Mouse (Mus musculus): ENCODE data around the gene Gm10985. TPM values are rescaled to one million over a fixed set of nuclear protein-coding genes. Genes with fewer than 3 reads are reported as not detected.

Gene Gm10985
- polyA plus RNA-seq (2015; fragmentation: Nextera tagmentation; extraction: Ambion mirVana) = not detected in 2 replicates

DNA sequence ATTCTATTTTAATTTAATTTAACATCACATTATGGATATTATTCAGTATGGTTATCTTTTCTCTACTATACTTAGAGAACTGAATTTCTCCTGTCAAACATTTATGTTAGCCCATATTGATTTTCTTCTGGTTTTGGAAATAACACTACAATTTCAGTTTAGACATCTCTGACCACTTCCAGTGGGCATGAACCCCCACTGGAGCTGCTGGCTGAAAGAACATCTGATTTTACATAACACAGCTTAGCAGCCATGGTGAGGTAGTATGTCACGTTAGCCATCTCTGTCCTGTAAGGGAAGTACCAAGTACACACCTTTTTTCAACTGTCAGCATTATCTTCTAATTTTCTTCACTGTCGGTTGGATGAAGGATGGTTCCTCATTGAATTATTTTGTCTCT is at the start of gene Gm10985:
Gene Gm10985, plus strand, starts transcription at position 301 of the 400 bp plus-strand sequence.
- ATAC-seq = no peak
- Histone ChIP-seq H3K27me3 (ENCODE audit: control insufficient read depth, insufficient read depth, low read depth, low read length) (no peaks in the 10 kb centered on the region), H3K9me3 (replicated peaks; ENCODE audit: control insufficient read depth, low read length, poor library complexity, severe bottlenecking) (no peaks in the 10 kb centered on the region), H3K27ac (ENCODE audit: low read length) (no peak within 1 kb of the TSS), H3K36me3 (ENCODE audit: control insufficient read depth, insufficient read depth, low read length) (no peaks in the 10 kb centered on the region), H3K4me1 (ENCODE audit: control insufficient read depth, insufficient read depth, low read length) (no peaks in the 10 kb centered on the region), H3K4me2 (ENCODE audit: low read length) (no peak within 1 kb of the TSS), H3K9ac (ENCODE audit: low read depth, low read length) (no peak within 1 kb of the TSS), H3K4me3 (ENCODE audit: low read depth, low read length) (no peak within 1 kb of the TSS)
- 82% methylated on average over 2 of the region's 2 CpGs for WGBS

DNA sequence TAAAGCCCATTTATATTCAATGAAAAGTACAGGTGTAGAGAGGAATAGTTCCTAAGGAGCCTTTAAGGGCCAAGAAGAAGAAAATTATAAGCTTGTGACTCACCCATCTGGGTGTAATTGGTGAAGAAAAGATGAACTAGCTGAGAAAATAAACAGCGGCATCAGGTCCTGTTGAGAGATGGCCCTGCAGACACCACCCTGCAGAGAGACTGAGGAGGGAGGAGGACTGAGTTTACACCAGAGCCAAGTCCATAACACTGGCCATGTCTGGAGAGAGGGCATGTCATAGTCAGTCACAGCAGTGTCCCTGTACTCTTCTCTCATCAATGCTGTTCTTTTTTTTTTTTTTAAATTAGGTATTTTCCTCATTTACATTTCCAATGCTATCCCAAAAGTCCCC is 48.0 kb upstream of the Gm10985 start:
- Histone ChIP-seq H3K27ac (ENCODE audit: low read length) (no peak overlapping the region), H3K4me1 (ENCODE audit: control insufficient read depth, insufficient read depth, low read length) (no peaks in the 10 kb centered on the region), H3K9ac (ENCODE audit: low read depth, low read length) (no peak overlapping the region), H3K4me3 (ENCODE audit: low read depth, low read length) (no peak overlapping the region), H3K27me3 (ENCODE audit: control insufficient read depth, insufficient read depth, low read depth, low read length) (no peaks in the 10 kb centered on the region), H3K4me2 (ENCODE audit: low read length) (no peak overlapping the region), H3K36me3 (ENCODE audit: control insufficient read depth, insufficient read depth, low read length) (no peaks in the 10 kb centered on the region), H3K9me3 (replicated peaks; ENCODE audit: control insufficient read depth, low read length, poor library complexity, severe bottlenecking) (no peaks in the 10 kb centered on the region)
- no peak for ATAC-seq
- 81% methylated on average over 1 of the region's 1 CpGs for WGBS

DNA sequence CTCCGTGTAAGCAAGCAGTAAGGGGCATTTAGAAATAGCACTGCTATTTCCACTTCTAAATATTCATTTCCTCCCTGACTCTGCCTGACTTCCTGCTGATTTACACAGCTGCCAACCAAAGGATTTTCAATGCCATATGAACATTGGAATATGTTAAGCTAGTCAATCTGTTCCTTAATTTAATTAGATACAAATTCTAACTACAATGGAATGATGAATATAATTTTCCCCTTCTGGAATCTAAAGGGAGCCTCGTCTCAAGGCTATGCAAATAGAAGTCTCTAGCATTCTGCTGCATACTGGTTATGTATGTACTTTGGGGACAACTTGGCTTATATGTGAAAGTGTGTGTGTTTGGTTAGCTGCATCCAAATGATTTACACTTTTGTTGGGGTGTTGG is 45.2 kb upstream of the Gm10985 start:
- ATAC-seq = no peak
- Histone ChIP-seq H3K27ac (ENCODE audit: low read length) (no peak overlapping the region), H3K9me3 (replicated peaks; ENCODE audit: control insufficient read depth, low read length, poor library complexity, severe bottlenecking) (no peaks in the 10 kb centered on the region), H3K9ac (ENCODE audit: low read depth, low read length) (no peak overlapping the region), H3K36me3 (ENCODE audit: control insufficient read depth, insufficient read depth, low read length) (no peaks in the 10 kb centered on the region), H3K4me3 (ENCODE audit: low read depth, low read length) (no peak overlapping the region), H3K27me3 (ENCODE audit: control insufficient read depth, insufficient read depth, low read depth, low read length) (no peaks in the 10 kb centered on the region), H3K4me2 (ENCODE audit: low read length) (no peak overlapping the region), H3K4me1 (ENCODE audit: control insufficient read depth, insufficient read depth, low read length) (no peaks in the 10 kb centered on the region)
- 41% methylated on average over 2 of the region's 2 CpGs for WGBS

DNA sequence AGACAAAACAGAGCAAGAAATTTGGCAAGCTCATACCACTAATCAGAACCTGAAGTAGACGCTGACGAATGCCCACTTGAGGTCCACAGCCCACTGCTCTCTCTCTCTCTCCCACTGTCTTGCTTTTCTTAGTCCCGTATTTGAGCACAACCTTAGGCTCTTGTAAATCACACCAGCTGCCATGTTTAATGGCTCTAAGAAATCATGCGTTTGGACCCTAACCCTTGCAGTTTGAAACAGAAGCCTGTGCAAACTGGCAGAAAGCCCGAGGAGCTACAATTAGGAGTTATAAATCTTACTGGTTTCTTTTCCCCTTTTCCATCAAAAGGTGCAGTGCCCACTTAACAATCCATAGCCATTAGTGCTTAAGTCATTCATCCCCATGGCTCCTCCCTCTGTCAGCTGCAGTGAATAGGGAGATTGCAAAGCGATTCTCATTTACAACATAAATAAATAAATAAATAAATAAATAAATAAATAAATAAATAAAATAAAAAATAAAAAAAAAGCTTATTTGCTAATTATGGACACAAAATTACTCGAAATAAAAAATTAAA is 31.4 kb upstream of the Gm10985 start:
- Histone ChIP-seq H3K27me3 (ENCODE audit: control insufficient read depth, insufficient read depth, low read depth, low read length) (no peaks in the 10 kb centered on the region), H3K27ac (ENCODE audit: low read length) (no peak overlapping the region), H3K4me3 (ENCODE audit: low read depth, low read length) (no peak overlapping the region), H3K4me2 (ENCODE audit: low read length) (no peak overlapping the region), H3K9ac (ENCODE audit: low read depth, low read length) (no peak overlapping the region), H3K9me3 (replicated peaks; ENCODE audit: control insufficient read depth, low read length, poor library complexity, severe bottlenecking) (no peaks in the 10 kb centered on the region), H3K36me3 (ENCODE audit: control insufficient read depth, insufficient read depth, low read length) (no peaks in the 10 kb centered on the region), H3K4me1 (ENCODE audit: control insufficient read depth, insufficient read depth, low read length) (no peaks in the 10 kb centered on the region)
- ATAC-seq = no peak
- 88% methylated on average over 7 of the region's 7 CpGs for WGBS

DNA sequence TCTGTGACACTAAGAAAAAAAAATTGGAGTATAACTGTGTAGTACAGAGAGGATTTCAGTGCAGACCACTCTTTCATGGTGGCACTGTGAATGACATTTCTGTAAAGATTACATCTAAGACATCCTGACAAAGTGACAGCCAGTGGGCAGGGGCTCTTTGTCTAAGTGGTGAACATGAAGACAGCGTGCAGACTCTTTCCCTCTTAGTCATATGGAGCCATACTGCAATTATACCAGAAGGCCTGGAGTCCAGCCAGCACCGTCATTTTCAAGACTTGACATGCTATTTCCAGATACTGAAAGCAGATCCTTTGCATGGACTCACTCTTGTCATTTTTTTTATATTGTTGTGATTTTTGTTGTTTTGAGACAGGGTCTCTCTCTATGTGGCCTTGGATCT is 10.6 kb upstream of the Gm10985 start:
- no peaks in the 10 kb centered on the region for H3K9me3 ChIP-seq (replicated peaks; ENCODE audit: control insufficient read depth, low read length, poor library complexity, severe bottlenecking)
- no peak overlapping the region for H3K4me3 ChIP-seq (ENCODE audit: low read depth, low read length)
- no peak overlapping the region for H3K27ac ChIP-seq (ENCODE audit: low read length)
- no peaks in the 10 kb centered on the region for H3K36me3 ChIP-seq (ENCODE audit: control insufficient read depth, insufficient read depth, low read length)
- no peaks in the 10 kb centered on the region for H3K4me1 ChIP-seq (ENCODE audit: control insufficient read depth, insufficient read depth, low read length)
- H3K9ac ChIP-seq (ENCODE audit: low read depth, low read length) = no peak overlapping the region
- H3K27me3 ChIP-seq (ENCODE audit: control insufficient read depth, insufficient read depth, low read depth, low read length) = no peaks in the 10 kb centered on the region
- no peak for ATAC-seq
- no peak overlapping the region for H3K4me2 ChIP-seq (ENCODE audit: low read length)
- 79% methylated on average over 2 of the region's 2 CpGs for WGBS

DNA sequence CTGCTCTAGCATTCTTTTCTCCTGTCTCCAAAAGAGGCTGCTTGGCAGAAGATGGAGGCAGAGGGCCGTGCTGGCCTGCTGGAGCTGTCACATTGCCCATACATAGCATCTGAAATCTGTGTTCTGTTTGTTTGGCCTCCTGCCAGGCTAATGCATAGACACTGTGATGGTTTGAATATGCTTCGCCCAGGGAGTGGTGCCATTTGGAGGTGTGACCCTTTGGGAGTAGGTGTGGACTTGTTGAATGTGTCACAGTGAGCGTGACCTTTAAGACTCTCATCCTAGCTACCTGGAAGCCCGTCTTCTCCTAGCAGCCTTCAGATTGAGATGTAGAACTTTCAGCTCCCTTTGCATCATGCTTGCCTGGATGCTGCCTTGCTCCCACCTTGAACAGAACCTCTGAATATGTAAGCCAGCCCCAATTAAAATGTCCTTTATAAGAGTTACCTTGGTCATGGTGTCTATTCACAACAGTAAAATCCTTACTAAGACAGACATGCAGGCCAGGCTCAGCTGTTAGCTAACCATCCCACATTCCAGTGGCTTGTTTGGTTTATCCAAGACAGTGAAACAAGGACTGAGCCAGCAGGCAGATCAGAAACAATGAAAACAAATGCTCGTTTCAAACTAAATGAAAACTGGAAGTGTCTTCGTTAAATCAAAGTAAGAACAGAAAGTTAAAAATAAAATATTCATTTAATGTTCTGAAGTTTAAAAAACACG is 1.5 kb downstream of the Gm10985 start:
- Histone ChIP-seq H3K4me1 (ENCODE audit: control insufficient read depth, insufficient read depth, low read length) (no peaks in the 10 kb centered on the region), H3K9ac (ENCODE audit: low read depth, low read length) (no peak overlapping the region), H3K4me3 (ENCODE audit: low read depth, low read length) (no peak overlapping the region), H3K27ac (ENCODE audit: low read length) (no peak overlapping the region), H3K36me3 (ENCODE audit: control insufficient read depth, insufficient read depth, low read length) (no peaks in the 10 kb centered on the region), H3K9me3 (replicated peaks; ENCODE audit: control insufficient read depth, low read length, poor library complexity, severe bottlenecking) (no peaks in the 10 kb centered on the region), H3K27me3 (ENCODE audit: control insufficient read depth, insufficient read depth, low read depth, low read length) (no peaks in the 10 kb centered on the region), H3K4me2 (ENCODE audit: low read length) (no peak overlapping the region)
- no peak for ATAC-seq
- WGBS = 80% methylated on average over 7 of the region's 7 CpGs

DNA sequence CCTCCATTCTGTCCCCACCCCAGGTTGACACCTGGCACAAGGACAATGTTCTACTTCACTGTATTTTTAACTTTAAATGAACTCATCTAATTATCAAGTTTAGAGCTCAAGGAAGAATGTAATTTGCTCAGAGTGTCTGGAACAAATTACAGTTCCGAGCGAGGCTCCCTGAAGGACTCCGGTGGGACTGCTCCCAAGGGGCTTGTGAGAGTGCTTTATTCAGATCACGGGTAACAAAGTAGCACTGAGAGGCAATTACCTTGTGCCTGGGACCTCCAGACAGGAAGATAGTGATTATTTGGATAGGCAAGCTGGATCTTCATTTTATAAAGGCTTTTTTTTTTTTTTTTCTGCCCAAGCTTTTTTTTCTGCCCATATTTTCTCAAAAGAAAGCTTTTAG is 2.8 kb downstream of the Gm10985 start:
- no peaks in the 10 kb centered on the region for H3K36me3 ChIP-seq (ENCODE audit: control insufficient read depth, insufficient read depth, low read length)
- no peak overlapping the region for H3K27ac ChIP-seq (ENCODE audit: low read length)
- no peaks in the 10 kb centered on the region for H3K4me1 ChIP-seq (ENCODE audit: control insufficient read depth, insufficient read depth, low read length)
- H3K4me2 ChIP-seq (ENCODE audit: low read length) = no peak overlapping the region
- no peaks in the 10 kb centered on the region for H3K9me3 ChIP-seq (replicated peaks; ENCODE audit: control insufficient read depth, low read length, poor library complexity, severe bottlenecking)
- 61% methylated on average over 4 of the region's 4 CpGs for WGBS
- no peak for ATAC-seq
- H3K4me3 ChIP-seq (ENCODE audit: low read depth, low read length) = no peak overlapping the region
- H3K9ac ChIP-seq (ENCODE audit: low read depth, low read length) = no peak overlapping the region
- H3K27me3 ChIP-seq (ENCODE audit: control insufficient read depth, insufficient read depth, low read depth, low read length) = no peaks in the 10 kb centered on the region

DNA sequence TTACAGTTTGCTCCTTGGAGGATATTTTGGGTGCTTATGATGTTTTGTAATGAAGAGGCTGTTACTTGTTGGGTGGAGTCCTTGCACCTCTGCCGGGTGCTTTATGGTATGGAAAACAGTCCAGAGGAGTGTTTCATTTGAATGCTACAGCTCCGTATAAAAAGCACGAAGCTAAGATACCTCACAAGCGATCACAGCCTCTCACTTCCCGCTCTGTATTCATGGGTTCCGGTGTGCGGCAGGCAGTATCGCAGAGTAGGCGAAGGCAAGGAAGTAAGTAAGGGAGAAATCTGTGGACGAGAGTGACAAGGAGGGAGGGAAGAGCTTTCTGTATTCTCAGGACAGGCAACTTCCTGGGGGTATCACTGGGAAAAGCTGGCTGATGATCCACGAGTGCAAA is 3.4 kb downstream of the Gm10985 start:
- H3K4me3 ChIP-seq (ENCODE audit: low read depth, low read length) = no peak overlapping the region
- H3K9me3 ChIP-seq (replicated peaks; ENCODE audit: control insufficient read depth, low read length, poor library complexity, severe bottlenecking) = no peaks in the 10 kb centered on the region
- H3K27ac ChIP-seq (ENCODE audit: low read length) = no peak overlapping the region
- 85% methylated on average over 11 of the region's 11 CpGs for WGBS
- no peaks in the 10 kb centered on the region for H3K4me1 ChIP-seq (ENCODE audit: control insufficient read depth, insufficient read depth, low read length)
- H3K4me2 ChIP-seq (ENCODE audit: low read length) = no peak overlapping the region
- no peaks in the 10 kb centered on the region for H3K27me3 ChIP-seq (ENCODE audit: control insufficient read depth, insufficient read depth, low read depth, low read length)
- ATAC-seq = no peak
- H3K36me3 ChIP-seq (ENCODE audit: control insufficient read depth, insufficient read depth, low read length) = no peaks in the 10 kb centered on the region
- no peak overlapping the region for H3K9ac ChIP-seq (ENCODE audit: low read depth, low read length)

DNA sequence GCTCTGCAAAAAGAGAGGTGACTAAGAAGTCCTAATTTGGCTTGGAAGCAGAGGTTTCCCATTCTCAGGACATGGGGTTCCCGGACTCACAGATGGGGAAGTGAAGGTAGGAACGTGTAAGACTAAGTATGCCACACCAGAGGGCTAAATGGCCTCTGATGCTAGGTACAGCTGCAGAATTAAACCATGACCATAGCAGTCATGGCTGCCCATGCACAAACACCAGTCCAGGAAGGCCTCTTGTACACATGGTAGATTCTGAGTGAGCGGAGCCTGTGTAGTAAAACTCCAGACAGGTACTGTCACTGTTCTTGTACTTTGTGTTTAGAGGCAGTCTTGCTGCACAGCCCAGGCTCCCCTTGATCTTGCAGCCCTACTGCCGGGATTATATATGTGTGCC is 9.4 kb downstream of the Gm10985 start:
- Histone ChIP-seq H3K9me3 (replicated peaks; ENCODE audit: control insufficient read depth, low read length, poor library complexity, severe bottlenecking) (no peaks in the 10 kb centered on the region), H3K4me2 (ENCODE audit: low read length) (no peak overlapping the region), H3K27ac (ENCODE audit: low read length) (no peak overlapping the region), H3K36me3 (ENCODE audit: control insufficient read depth, insufficient read depth, low read length) (peaks cover 2% of the 10 kb centered on the region; the same call in 1 of the 2 replicates), H3K4me1 (ENCODE audit: control insufficient read depth, insufficient read depth, low read length) (no peaks in the 10 kb centered on the region), H3K27me3 (ENCODE audit: control insufficient read depth, insufficient read depth, low read depth, low read length) (no peaks in the 10 kb centered on the region), H3K9ac (ENCODE audit: low read depth, low read length) (no peak overlapping the region), H3K4me3 (ENCODE audit: low read depth, low read length) (no peak overlapping the region)
- 88% methylated on average over 4 of the region's 4 CpGs for WGBS
- no peak for ATAC-seq

Data from midbrain, embryonic 16.5 days (tissue).